Mouse (Mus musculus) CD4-positive helper T cell, adult 2 months (primary cell): ENCODE measurements around the gene Hibch.
"Not testable (repeated sequence)": the region's sequence is repeated elsewhere in the genome, so short reads cannot be mapped to it uniquely, and the experiment has no call there.

Experiments
- DNase-seq: peaks from one replicate; pipeline ENCODE4 v3.0.0-alpha.2; 2012; ENCODE audit warnings: low read depth, missing footprints, low spot score

Hibch gene

DNA sequence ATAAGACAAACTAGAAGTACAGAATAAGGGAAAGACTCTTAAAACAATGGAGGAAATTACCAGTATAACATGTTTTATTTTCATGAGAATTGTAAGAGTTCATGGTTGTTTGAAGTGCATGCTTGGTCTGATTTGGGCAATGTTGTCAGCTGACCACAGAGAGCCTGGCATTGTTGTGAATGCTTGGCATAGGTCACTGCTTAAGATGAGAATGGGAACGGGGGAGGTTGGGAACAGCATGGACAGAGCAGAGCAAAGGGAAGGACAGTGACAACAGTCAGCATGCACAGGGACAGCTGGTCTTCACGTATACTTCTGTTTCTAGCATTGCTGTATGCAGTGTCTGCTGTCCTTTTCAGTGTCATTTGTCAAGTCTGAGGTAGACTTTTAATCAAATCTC lies 39.5 kb downstream of the Hibch start:
- no peak for DNase-seq

DNA sequence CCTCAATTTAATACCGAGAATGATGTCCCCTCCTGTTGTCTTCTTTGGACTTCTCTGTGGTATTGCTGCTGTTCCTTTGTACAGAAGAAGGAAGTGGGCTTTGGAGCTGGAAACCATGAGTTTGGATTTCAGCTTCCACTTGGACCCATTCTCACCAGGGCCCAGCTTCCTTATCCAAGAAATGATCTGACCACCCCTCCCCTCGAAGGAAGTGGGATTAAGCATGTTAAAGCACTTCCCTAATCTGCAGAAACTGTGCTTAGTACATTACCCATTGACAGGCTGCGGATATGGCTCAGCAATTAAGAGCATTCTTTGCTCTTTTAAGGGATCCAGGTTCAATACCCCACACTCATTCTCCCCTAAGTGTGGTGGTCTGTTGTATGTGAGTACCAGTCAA lies 65.1 kb downstream of the Hibch start:
- no peak for DNase-seq

DNA sequence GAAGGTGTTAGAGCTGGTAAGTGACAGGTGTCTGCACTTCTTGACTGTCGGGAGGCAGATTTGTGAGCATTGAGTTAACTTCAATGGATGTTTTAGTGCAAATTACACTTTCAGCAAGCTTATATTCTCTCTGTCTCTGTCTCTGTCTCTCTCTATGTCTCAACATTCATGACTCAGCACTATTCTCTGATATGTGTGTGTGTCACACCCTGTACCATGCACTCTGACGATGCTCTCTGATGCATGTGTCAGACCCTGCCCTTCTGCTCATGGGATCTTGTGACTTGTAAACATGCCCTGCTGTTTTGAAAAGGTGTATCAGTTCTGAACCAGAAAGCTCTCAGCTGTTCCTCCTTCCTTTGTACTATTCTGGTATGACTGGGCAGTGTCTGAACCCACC lies 71.9 kb downstream of the Hibch start:
- DNase-seq: no peak

DNA sequence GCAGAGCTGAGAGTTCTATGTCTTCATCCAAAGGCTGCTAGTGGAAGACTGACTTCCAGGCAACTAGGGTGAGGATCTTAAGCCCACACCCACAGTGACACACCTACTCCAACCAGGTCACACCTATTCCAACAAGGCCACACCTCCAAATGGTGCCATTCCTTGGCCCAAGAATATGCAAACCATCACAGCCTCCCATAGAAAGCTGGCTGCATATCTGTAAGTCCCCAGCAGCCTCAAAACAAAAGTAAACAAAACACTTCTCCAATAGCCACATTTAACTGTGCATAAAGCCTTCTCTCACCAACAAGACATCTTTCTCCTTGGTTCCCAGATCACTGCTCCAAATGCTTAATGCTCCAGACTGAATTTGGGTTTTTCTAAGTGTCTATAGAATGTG lies 74.2 kb downstream of the Hibch start:
- DNase-seq: not testable (repeated sequence)

DNA sequence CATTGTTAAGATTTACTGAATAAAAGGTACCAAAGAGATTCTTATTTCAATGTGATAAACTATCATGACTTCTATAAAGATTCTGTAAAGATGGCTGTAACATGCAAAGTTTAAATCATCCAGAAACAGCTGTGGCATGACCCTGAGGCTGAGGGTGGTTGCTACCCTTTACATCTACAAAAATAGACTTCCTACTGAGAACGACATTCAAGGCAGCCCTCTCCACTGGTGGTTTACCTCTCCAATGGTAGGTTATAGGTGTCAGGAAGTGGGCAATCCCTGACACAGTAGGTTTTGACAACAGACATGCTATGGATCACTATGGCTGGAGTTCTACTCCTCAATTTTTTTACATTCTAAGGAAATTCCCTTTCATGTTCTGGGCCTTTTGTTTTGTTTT lies 79.8 kb downstream of the Hibch start:
- not testable (repeated sequence) for DNase-seq

DNA sequence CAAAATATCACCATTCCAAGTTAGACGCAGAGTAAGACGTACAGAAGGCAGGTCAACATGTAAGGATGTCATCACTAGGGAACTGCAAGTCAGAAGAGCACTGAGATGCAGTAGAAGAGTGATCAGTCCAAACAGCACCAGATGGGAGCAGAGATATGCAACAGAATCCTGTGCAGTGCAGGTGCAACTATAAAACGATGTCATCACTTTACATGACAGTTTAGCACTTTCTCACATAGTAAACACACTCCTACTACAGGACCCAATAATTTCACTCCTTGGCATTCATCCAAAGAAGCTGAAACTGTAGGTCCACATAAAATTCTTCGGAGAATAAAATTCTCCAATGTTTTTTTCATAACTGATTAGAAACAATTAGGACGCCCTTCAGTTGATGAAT lies 89.8 kb downstream of the Hibch start:
- no peak for DNase-seq

DNA sequence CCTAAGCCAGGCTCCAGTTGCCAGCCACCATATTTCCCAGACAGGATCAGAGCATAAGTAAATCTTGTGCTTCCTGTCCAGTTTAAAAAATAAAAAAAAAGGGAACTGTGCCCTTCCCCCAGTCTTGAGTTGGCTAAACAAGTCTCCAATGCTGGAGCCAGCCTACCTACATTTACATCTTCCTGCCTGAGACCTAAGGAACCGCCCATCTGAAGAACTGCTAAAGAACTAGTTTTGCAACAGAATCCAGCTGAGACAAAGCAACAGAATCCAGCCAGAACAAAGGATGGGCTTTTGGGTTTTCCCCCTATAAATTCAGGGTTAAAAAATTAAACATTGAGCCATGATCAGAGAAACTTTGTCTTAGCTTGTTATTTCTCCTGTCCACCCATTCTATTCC lies 94.3 kb downstream of the Hibch start:
- DNase-seq: no peak

DNA sequence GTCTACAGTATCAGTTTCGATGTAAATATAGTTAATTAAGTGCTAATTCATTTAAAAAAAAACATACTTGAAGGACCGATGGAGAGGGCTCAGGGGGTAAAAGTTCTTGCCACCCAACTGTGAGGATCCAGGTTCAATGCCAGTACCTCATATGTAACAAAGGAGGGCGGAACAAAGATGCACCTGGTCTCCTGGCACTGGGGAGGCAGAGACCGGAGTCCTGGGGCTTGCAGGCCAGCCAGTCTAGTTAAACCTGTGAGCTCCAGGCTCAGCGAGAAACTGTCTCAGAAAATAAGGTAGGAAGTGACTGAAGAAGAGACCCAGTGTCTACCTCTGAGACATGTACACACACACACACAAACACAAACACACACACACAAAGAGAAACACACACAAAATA lies 103.2 kb downstream of the Hibch start:
- DNase-seq: no peak

DNA sequence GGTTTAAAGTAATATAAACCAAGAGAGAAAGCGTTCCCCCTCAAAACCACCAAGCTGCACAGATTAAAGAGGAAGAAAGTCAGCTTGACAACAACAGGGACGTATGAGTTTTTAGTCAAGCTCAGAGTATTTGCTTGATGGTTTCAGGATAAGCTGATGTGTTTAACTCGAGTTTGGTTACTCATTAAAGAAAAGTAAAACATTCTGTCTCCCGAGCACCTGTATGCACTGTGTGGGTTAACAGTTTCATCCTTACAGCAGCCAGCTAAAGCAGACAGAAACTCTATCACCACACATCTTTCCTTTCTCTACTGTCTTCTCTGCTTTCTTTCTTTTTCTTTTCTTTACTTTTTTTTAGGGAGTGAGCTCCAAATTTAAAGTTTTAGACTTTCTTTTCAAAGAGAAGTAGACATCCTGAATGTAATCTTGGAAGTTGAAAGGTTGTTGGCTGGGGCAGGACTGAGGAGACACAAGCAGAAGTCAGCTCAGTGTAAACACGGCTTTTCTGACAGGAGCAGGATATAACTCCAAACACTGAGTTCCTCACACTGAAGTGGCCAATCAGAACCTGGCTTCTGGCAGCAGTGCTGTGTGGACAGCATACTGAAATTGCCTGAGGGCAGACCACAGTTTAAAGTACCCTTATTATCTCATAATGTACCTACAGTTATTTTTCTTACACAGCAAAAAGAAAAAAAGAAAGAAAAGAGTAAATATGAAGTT lies 106.6 kb downstream of the Hibch start:
- no peak for DNase-seq

DNA sequence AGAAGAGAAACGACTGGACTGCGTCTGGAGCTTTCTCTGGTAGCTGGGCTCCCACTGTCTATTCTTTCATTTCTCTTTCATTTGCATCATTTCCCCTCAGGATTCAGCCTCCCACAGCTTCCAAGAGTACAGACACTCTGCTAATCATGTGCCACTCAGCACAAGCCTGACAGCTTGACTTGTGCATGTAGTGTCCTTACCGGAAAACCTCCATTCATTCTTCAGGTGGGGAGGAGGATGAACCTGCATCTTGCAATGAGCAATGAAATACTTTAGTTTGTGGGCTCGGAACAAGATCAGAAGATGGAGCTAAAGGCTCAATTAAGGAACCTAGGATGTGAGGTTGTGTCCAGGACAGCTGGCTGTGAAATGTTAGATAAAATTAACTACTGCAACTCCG lies 107.4 kb downstream of the Hibch start:
- no peak for DNase-seq

DNA sequence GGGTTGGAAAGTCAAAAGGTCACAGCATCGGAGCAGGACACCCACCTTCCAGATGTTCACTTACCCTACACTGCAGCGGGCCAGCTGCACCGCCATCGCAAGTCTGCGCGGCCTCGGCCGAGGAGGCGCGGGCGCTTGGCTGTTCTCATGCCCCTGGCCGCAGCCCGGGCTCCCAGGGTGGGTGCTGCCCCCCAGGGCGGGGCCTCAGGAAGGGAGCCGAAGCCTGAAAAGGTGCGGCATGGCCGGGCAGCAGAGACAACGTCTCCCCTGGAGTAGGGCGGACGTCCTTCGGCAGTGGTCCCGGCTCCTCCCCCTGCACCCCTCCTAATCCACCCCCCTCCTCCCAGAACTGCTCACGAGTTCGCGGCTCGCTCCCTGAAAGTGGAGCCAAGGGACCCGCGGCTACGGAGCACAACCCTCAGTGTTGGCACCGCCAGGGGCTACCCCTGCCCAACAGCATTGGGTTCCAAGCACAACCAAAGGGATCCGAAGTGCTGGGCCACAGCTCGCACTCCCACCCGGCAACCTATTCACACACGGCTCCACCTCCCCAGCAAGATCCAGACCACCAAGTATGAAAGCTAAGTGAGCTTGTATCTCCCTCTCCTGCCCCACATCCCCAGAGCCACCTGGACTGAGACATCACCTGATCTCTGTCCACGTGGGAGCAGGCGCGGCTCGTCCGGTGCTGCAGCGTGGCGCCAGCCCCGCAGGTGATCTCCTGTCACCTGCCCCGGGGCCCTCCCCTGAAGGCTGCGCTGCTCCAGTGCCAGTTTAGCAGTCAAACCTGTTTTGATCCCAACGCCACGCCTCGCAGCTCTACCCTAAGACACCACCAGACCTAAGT lies 108.0 kb downstream of the Hibch start:
- peak; percentile 35 for DNase-seq

DNA sequence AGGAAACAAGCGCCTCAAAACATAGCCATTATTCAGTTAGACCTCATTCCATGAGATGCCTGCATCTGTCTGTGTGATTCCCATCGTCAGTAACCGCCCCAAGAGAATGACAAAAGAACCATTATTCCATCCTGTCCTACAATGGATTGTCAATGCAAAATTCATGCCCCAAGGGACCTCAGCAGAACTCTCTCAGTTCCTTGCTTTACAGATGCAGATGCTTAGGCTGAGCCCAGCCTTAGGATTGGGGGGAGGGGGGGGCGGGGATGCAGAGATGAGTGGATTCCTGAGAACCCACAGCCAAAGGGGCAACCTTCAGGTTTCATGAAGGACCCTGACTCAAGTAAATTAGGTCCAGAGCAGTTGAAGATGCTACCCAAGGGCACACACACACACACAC lies 108.8 kb downstream of the Hibch start:
- DNase-seq: no peak

DNA sequence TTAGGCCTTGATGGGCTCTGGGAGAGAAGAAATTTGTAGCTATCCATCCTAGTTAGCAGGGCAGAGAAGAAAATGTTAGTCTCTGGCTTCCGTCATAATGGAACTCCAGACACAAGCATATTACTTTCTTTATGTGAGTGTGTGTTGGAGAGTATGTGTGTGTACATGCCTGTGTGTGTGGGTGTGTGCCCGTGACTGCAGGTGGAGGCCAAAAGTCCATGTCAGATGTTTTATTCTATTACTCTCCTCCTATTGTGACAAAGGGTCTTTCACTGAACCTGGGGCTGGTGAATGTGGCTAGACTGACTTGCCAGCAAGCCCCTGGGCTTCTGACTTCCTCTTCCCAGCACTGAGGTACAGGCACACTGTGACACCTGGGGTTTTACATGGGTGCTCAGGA lies 109.7 kb downstream of the Hibch start:
- DNase-seq: no peak

DNA sequence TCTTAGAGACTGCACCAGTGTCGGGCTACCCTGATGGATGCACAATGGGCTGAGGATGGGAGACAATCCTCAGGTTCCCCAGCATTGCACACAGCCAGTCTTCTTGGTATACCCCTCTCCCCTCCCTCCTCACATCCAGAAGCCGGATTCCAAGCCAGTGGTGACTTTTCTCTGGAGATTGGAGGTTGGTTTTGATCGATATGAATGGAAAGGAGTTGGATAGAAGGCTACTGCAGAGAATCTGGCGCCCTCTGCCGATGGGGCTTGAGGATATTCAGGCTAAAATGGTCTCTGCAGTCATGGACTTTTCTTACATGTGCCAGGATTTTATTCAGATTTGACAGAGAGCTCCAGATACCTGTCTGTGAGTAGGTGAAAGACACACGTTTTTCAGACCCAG lies 110.4 kb downstream of the Hibch start:
- DNase-seq: peak; percentile 51

DNA sequence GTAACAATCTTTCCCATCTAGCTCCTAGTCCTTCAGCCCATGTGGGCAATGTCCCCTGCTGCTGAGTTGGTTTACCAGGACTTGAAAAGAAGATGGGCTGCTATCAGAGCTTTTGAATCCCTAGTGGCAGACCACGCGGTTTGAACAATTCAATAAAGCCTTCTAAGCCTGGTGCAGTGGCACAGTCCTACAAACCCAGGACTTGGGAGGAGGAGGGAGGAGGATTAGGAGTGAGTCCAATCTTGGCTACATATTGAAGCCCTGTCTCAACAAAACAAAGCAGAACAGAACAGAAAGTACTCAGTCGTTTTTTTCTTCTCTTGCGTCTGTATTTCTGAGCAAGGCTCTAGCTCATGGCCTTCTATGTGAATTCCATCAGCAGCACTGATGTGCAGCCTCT lies 112.0 kb downstream of the Hibch start:
- DNase-seq: no peak

DNA sequence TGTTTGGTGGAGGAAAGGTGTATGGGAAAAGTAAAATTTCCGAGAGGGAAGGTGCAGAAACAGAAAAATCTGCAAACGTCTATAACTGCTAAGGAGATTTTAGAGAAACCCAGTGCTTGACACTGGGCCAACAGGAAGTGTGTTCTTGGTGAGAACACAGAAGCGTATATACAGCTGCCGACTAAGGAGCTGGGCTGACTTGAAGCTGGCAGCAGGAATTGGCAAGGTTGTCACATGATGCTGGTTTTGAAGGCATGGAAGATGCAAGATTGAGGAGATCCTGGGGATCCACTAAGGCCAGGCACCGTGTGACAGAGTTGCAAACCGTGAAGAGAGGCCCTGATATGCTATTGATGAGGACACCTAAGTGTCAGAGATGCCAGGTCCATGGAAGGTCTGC lies 115.5 kb downstream of the Hibch start:
- no peak for DNase-seq

DNA sequence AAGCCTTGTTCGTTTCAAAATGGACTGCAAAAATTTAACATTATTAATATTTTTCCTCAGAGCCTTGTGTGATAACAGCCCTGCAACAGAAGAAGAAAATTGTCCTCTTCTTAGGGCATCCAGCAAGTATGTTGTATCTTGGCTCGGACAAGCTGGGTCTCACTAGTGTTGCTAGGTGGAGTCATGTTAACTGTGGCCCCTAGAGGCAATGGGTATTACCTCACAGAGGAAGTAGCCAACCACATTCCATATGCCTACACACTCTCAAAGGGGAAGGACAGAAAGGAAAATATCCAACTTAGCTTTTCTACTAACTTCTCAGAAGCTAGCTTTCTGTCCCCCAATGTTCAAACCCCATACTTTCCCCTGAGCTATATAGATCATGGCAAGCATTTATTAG lies 118.4 kb downstream of the Hibch start:
- DNase-seq: no peak

DNA sequence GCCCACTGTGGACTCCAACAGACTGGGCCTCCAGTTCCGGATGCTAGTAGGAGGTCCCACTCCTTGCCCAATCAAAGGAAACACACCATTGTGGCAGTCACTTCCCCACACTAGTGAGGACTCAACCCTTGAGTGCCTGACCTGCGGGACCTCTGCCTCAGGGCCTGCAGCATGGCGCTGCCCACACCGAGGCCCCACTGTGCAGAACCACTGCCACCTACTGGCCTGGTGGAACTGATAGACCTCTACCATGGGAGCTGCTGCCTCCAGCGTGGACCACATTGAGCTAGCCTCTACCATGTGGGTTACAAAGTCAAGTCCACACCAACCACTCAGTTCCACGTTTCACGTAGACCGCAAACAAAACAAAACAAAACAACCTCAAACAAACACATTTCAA lies 119.9 kb downstream of the Hibch start:
- DNase-seq: no peak
